Mouse (Mus musculus) gastrocnemius, postnatal 14 days (tissue): ENCODE results near the gene Iqcg. TPM values are rescaled to one million over a fixed set of nuclear protein-coding genes. Genes with fewer than 3 reads are reported as not detected.

ENCODE experiments used
- DNase-seq: peaks from one replicate; pipeline ENCODE4 v3.0.0; 2021; ENCODE audit warnings: mixed read lengths
- intact Hi-C: fragments of 180-260 bp; cut with DNase I; formaldehyde crosslinking; loops from one replicate; pipeline ENCODE4 v1.15.1; 2025; ENCODE audit warnings: low total_unique reads
- microRNA-seq, 2 experiments: library from miRNA; unstranded; fragments of <30 nt; microRNA quantifications; one replicate each; pipeline ENCODE4 v1.2.0; 2021
- total RNA-seq, 2 experiments: library from RNA; stranded (reverse); gene quantifications; 2 replicates each; pipeline ENCODE4 v1.2.3; 2021

Iqcg gene
- total RNA-seq, 2 experiments from 2014 or later: 1.9 to 2.2 TPM

DNA sequence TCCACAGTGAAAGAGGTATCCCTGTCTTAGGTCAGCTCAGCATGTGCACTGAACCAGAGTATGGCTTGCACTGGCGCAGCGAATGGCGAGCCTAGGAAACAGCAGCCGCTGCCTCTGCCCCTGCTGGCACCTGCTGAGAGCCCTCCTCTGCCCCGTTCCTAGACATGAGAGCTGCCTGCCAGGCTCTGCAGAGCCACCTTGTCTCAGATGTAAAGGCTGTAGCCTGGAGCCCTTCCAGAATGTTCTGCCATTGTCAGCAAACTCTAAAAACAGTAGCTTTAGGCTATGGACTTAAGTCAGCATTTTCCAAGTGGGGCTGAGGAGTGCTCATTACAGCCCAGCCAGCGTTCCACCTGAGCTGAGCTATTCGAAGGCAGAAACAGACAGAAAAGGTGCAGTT, 48.6 kb downstream of the Iqcg start:
- intact Hi-C loops: no loop called here
- no peak for DNase-seq

GRCm38 (mm10) chr16:33006888-33007287, 49.1 kb downstream of the Iqcg start:
- DNase-seq: no peak
- intact Hi-C loops: no loop called here

- no peak for DNase-seq
- intact Hi-C loops: no loop called here
Measured at GRCm38 (mm10) chr16:33005216-33005615, 50.8 kb downstream of the Iqcg start.

DNA sequence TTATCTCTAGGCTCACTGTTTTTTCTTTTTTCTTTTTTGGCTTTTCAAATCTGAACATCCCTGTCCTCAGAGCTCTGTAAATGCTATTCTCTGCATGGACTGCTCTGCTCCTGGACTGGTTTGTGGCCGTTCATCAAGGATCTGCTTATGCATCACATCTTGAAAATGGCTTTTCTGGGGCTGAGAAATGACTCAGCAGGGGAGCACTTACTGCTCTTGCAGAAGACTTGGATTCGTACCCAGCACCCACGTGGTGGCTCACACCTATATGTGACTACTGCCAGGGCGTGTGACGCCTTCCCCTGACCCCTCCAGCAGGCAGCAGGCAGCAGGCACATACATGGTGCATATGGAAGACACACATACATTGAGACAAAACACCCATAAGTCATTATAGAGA, 63.9 kb downstream of the Iqcg start:
- DNase-seq: no peak
- intact Hi-C loops: no loop called here

- intact Hi-C loops: no loop called here
- DNase-seq: no peak
Measured at GRCm38 (mm10) chr16:32984631-32985030, 71.4 kb downstream of the Iqcg start.

- intact Hi-C loops: no loop called here
- no peak for DNase-seq
Measured at GRCm38 (mm10) chr16:32981405-32981804, 74.6 kb downstream of the Iqcg start.

GRCm38 (mm10) chr16:32980227-32980626, 75.8 kb downstream of the Iqcg start:
- intact Hi-C loops: no loop called here
- no peak for DNase-seq

- intact Hi-C loops: loop anchor here (10.0 kb wide), 1 partner anchor 148 kb away; no protein-coding TSS in a partner anchor
- DNase-seq: no peak
Measured at GRCm38 (mm10) chr16:32973047-32973446, 83.0 kb downstream of the Iqcg start.

GRCm38 (mm10) chr16:32972535-32972934, 83.5 kb downstream of the Iqcg start:
- DNase-seq: no peak
- intact Hi-C loops: loop anchor here (10.0 kb wide), 1 partner anchor 148 kb away; no protein-coding TSS in a partner anchor

Small RNA genes lying within 50 kb of the gene (microRNA-seq; reads per million reads assigned to microRNA genes)
- gene Gm22231: 0 reads per million in 2 experiments
- gene Mir1947: 1.6 to 2.0 reads per million in 2 experiments

Other genes with a start within 250 kb of the Iqcg start
- not detected for gene Smbd1, start 245.7 kb downstream of the Iqcg start, total RNA-seq
- gene Fyttd1, start 178.7 kb downstream of the Iqcg start, total RNA-seq: 100 to 1,000 TPM; 108 to 111 TPM
- 10 to 100 TPM; 28.8 to 30.0 TPM for gene Rubcn, start 178.5 kb downstream of the Iqcg start, total RNA-seq
- 10 to 100 TPM; 18.1 to 21.7 TPM for gene Lrch3, start 142.1 kb downstream of the Iqcg start, total RNA-seq
- gene Rpl35a, start 235 bp upstream of the Iqcg start, total RNA-seq: 100 to 1,000 TPM; 304 to 324 TPM
- 1 to 10 TPM; 1.4 to 2.3 TPM for gene Lmln, start 6.3 kb upstream of the Iqcg start, total RNA-seq
- 10 to 100 TPM; 11.7 to 15.8 TPM for gene Osbpl11, start 128.9 kb upstream of the Iqcg start, total RNA-seq
- 10 to 100 TPM; 19.5 to 22.3 TPM for gene Snx4, start 195.2 kb upstream of the Iqcg start, total RNA-seq